Comparison of ENCODE assay signal across 11 mouse cellular contexts in the genomic region with DNA sequence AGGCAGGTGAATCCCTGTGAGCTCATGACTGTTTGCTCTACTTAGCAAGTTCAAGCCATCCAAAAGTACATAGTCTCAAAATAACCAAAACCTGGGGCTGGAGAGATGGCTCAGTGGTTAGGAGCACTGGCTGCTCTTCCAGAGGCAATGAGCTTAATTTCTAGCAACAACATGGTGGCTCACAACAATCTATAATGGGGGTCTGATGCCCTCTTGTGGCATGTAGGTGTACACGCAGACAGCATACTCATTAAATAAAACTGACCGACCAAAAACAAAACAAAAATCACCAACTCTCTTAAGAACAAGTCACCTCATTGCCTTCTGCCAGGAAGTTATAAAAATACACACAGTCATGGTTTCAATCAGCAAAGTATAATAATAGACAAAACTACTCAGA. TPM values are rescaled to one million over a fixed set of nuclear protein-coding genes. Genes with fewer than 3 reads are reported as not detected.
A peak's percentile ranks its signal among the peaks of the same experiment; 100 is the strongest.
DNase-seq lines count a peak whose midpoint lies in the region; ATAC-seq and TF ChIP-seq lines count a peak whose summit lies in the region.
"Had no signal": no experiment of that assay in that cellular context is flagged by ENCODE, and none has a peak within 500 bp of the region (broad histone marks: within the 10 kb centered on the region; RNA-seq: fewer than 3 reads in every experiment).

No protein-coding gene starts in this region.

- H3K9me3 ChIP-seq in hindbrain, postnatal 0 days (ENCODE audit: low read length), result no peaks in the 10 kb centered on the region
- no peaks in the 10 kb centered on the region for H3K9me3 ChIP-seq in hindbrain, embryonic 16.5 days (ENCODE audit: control insufficient read depth, low read length)
- H3K9me3 ChIP-seq in liver, embryonic 13.5 days (replicated peaks), result no peaks in the 10 kb centered on the region
- H3K9me3 ChIP-seq: heart, embryonic 13.5 days had no signal

- 17% methylated on average over 2 of the region's 2 CpGs for WGBS in hindbrain, postnatal 0 days
- WGBS in hindbrain, embryonic 16.5 days, result 25% methylated on average over 2 of the region's 2 CpGs
- 10% methylated on average over 2 of the region's 2 CpGs for WGBS in liver, embryonic 13.5 days (ENCODE audit: insufficient replicate concordance)

- peak; percentile 77 for TF ChIP-seq CTCF in hindbrain, postnatal 0 days (IDR thresholded peaks at IDR 0.05; ENCODE audit: low read depth)

- H3K4me1 ChIP-seq in hindbrain, postnatal 0 days (ENCODE audit: insufficient read depth, low read length), result no peaks in the 10 kb centered on the region
- H3K4me1 ChIP-seq in hindbrain, embryonic 16.5 days (ENCODE audit: control insufficient read depth, insufficient read depth, low read depth, low read length), result no peaks in the 10 kb centered on the region
- H3K4me1 ChIP-seq in liver, embryonic 13.5 days (replicated peaks), result peaks cover 2% of the 10 kb centered on the region; the same call in 1 of the 2 replicates
- H3K4me1 ChIP-seq: heart, embryonic 13.5 days; limb, embryonic 13.5 days had no signal

- H3K36me3 ChIP-seq in hindbrain, postnatal 0 days (ENCODE audit: insufficient read depth, low read length), result no peaks in the 10 kb centered on the region
- no peaks in the 10 kb centered on the region for H3K36me3 ChIP-seq in hindbrain, embryonic 16.5 days (ENCODE audit: control insufficient read depth, insufficient read depth, low read length)
- H3K36me3 ChIP-seq in liver, embryonic 13.5 days, result no peaks in the 10 kb centered on the region
- H3K36me3 ChIP-seq: heart, embryonic 13.5 days; limb, embryonic 13.5 days had no signal

- ATAC-seq in hindbrain, postnatal 0 days, result no peak
- ATAC-seq in hindbrain, embryonic 16.5 days, result no peak
- ATAC-seq in liver, embryonic 13.5 days (ENCODE audit: low read depth), result 0 out of 2 replicates have a peak, but pooled peaks have one; percentile 45

- H3K27ac ChIP-seq in hindbrain, postnatal 0 days, result no peak overlapping the region
- H3K27ac ChIP-seq in hindbrain, embryonic 16.5 days (ENCODE audit: low read depth, low read length), result no peak overlapping the region
- no peak overlapping the region for H3K27ac ChIP-seq in liver, embryonic 13.5 days
- H3K27ac ChIP-seq: heart, embryonic 13.5 days; limb, embryonic 13.5 days had no signal

- no peak overlapping the region for H3K9ac ChIP-seq in hindbrain, postnatal 0 days (replicated peaks; ENCODE audit: low read length)
- H3K9ac ChIP-seq in hindbrain, embryonic 16.5 days (ENCODE audit: low read depth, low read length), result no peak overlapping the region
- H3K9ac ChIP-seq in liver, embryonic 13.5 days, result no peak overlapping the region
- H3K9ac ChIP-seq: heart, embryonic 13.5 days; limb, embryonic 13.5 days had no signal

- DNase-seq in hindbrain, postnatal 0 days (ENCODE audit: low spot score), result peak; percentile 73
- peak; percentile 61 to 62 for DNase-seq in B cell, adult 2 months
- DNase-seq in Muller cell, postnatal 12 days (ENCODE audit: inconsistent ontology term), result peak; percentile 11
- no peak for DNase-seq in liver, embryonic 13.5 days
- DNase-seq in left cerebral cortex, adult 11 months (ENCODE audit: low spot score), result no peak
- no peak for DNase-seq in cerebellum, postnatal 4 days (ENCODE audit: low spot score in 2 of 2)
- no peak for DNase-seq in urinary bladder, adult 18-20 months (ENCODE audit: low spot score in 2 of 2)
- DNase-seq: cerebellum, adult 11 months had no signal

- H3K27me3 ChIP-seq in hindbrain, postnatal 0 days (ENCODE audit: insufficient read depth, low read length), result no peaks in the 10 kb centered on the region
- H3K27me3 ChIP-seq in hindbrain, embryonic 16.5 days (replicated peaks; ENCODE audit: control insufficient read depth, insufficient read depth, low read length), result no peaks in the 10 kb centered on the region
- H3K27me3 ChIP-seq in liver, embryonic 13.5 days, result peaks cover 17% of the 10 kb centered on the region

- no peak overlapping the region for H3K4me2 ChIP-seq in hindbrain, postnatal 0 days (ENCODE audit: low read depth, low read length)
- no peak overlapping the region for H3K4me2 ChIP-seq in hindbrain, embryonic 16.5 days (ENCODE audit: low read length)
- H3K4me2 ChIP-seq in liver, embryonic 13.5 days, result no peak overlapping the region
- H3K4me2 ChIP-seq: heart, embryonic 13.5 days; limb, embryonic 13.5 days had no signal

- no peak overlapping the region for H3K4me3 ChIP-seq in hindbrain, postnatal 0 days (ENCODE audit: low read length)
- H3K4me3 ChIP-seq in hindbrain, embryonic 16.5 days (ENCODE audit: low read length), result no peak overlapping the region
- no peak overlapping the region for H3K4me3 ChIP-seq in liver, embryonic 13.5 days (replicated peaks)
- H3K4me3 ChIP-seq: heart, embryonic 13.5 days; limb, embryonic 13.5 days had no signal

RNA-seq across cellular contexts. Expression of a gene that starts 26.4 kb away (rescaled TPM):
- 59.5 and 70.6 TPM in 2 replicates for total RNA-seq in hindbrain, postnatal 0 days (2014; rRNA removed)
- 65.1 and 67.0 TPM in 2 replicates for polyA plus RNA-seq in hindbrain, postnatal 0 days (2015; fragmentation: Nextera tagmentation; extraction: Ambion mirVana)
- 74.0 and 77.8 TPM in 2 replicates for polyA plus RNA-seq in hindbrain, embryonic 16.5 days (2015; fragmentation: Nextera tagmentation; extraction: Ambion mirVana)
- polyA plus RNA-seq in liver, embryonic 13.5 days (2015; fragmentation: Nextera tagmentation; extraction: Ambion mirVana), result 50.2 and 61.5 TPM in 2 replicates

RNA-seq across cellular contexts. Expression of a gene that starts 27.1 kb away (rescaled TPM):
- not detected in 2 replicates for total RNA-seq in hindbrain, postnatal 0 days (2014; rRNA removed)
- 1.9 and 2.5 TPM in 2 replicates for polyA plus RNA-seq in hindbrain, postnatal 0 days (2015; fragmentation: Nextera tagmentation; extraction: Ambion mirVana)
- 2.3 and 2.8 TPM in 2 replicates for polyA plus RNA-seq in hindbrain, embryonic 16.5 days (2015; fragmentation: Nextera tagmentation; extraction: Ambion mirVana)
- 0.99 and 1.3 TPM in 2 replicates for polyA plus RNA-seq in liver, embryonic 13.5 days (2015; fragmentation: Nextera tagmentation; extraction: Ambion mirVana)

RNA-seq across cellular contexts. Expression of a gene that starts 43.3 kb away (rescaled TPM):
- 25.7 and 28.0 TPM in 2 replicates for total RNA-seq in hindbrain, postnatal 0 days (2014; rRNA removed)
- 31.2 TPM in 2 replicates for polyA plus RNA-seq in hindbrain, postnatal 0 days (2015; fragmentation: Nextera tagmentation; extraction: Ambion mirVana)
- polyA plus RNA-seq in hindbrain, embryonic 16.5 days (2015; fragmentation: Nextera tagmentation; extraction: Ambion mirVana), result 30.9 TPM in 2 replicates
- polyA plus RNA-seq in liver, embryonic 13.5 days (2015; fragmentation: Nextera tagmentation; extraction: Ambion mirVana), result 156 and 167 TPM in 2 replicates

Comparison
In these comparisons a context has a peak if more than half of its experiments do, and no peak if none do; other contexts are left out.
1. DNase-seq: peak in hindbrain, postnatal 0 days (single experiment), B cell, adult 2 months (2 of 2) and Muller cell, postnatal 12 days (single experiment); none in liver, embryonic 13.5 days (single experiment), left cerebral cortex, adult 11 months (single experiment), cerebellum, postnatal 4 days (0 of 2) and urinary bladder, adult 18-20 months (0 of 2).